Mouse (Mus musculus): ENCODE results near the gene Glce. TPM values are rescaled to one million over a fixed set of nuclear protein-coding genes. Genes with fewer than 3 reads are reported as not detected.

The Glce gene
- polyA plus RNA-seq (2012; rRNA removed; ENCODE audit: low replicate concordance), result 0.62 and 0.92 TPM in 2 replicates

DNA sequence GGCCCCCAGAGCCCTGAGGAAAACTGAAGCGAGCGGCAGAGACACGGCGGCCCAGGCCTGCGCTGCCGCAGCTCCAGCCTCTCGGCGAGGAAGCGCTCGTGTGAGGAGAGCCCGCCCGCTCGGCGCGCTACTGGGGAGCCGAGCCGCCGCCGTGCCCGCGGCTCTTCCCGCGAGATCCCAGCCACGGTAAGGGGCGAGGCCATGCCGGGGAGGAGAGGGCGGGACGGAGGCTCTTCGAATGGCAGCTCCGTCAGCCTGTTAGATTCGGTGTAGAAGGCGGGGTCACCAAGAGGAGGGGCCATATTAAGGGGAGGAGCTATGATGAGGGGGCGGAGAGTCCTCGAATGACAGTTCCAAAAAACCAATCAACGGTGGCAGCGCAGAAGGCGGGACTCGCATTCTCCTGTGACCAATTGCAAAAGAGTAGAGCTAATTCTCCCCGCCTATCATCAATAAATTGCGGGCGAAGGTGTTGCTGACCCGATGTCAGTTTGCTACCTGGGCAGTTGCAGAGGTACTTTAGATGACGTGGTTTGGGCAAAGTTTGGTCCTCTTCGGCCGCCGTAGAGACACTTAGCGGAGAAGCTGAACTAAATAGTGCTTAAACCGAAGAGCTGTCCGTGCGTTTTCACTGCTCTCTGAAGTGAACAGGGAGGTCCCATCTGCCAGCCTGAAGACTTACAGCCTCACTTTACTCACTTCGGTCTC lies at the start of gene Glce:
Gene Glce, minus strand, starts transcription at position 148 of the 708 bp plus-strand sequence.

DNA sequence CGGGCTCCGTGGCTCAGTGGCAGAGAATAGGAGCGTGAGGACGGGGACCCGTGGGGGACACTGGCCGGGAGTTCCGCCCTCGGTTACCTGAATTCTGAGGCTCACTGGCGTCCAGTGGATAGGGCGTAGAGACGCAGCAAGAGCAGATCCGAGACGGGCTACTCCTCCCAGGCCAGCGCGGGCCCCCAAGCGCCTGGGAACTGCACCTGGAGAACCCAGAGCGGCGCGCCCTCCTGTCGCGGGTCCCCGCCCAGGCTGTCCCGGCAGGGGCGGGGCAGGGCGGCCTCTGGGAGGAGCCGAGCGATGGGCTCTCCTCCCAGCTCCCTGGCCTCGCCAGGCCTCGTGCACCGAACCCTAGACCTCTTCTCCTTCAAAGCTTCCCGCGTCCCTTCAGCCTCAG lies 95.9 kb downstream of the Glce start, which contains the start of gene Paqr5:
Gene Paqr5, minus strand, starts transcription at position 257 of the 400 bp plus-strand sequence.

Other genes starting within 250 kb of the Glce start
- 6,280 and 13,011 TPM in 2 replicates for gene Rplp1, start 208.1 kb downstream of the Glce start, polyA plus RNA-seq (2012; rRNA removed; ENCODE audit: low replicate concordance)
- 1.6 and 2.4 TPM in 2 replicates for gene Kif23, start 175.9 kb downstream of the Glce start, polyA plus RNA-seq (2012; rRNA removed; ENCODE audit: low replicate concordance)
- 2.0 and 21.1 TPM in 2 replicates for gene Paqr5, start 95.8 kb downstream of the Glce start, polyA plus RNA-seq (2012; rRNA removed; ENCODE audit: low replicate concordance)
- gene Spesp1, start 159.6 kb upstream of the Glce start, polyA plus RNA-seq (2012; rRNA removed; ENCODE audit: low replicate concordance), result not detected in 2 replicates
- gene Anp32a, start 218.6 kb upstream of the Glce start, polyA plus RNA-seq (2012; rRNA removed; ENCODE audit: low replicate concordance), result 3.4 and 3.9 TPM in 2 replicates

All from duodenum, adult 2 months (tissue).